27 mouse cellular contexts compared by ENCODE assay signal in the genomic region with DNA sequence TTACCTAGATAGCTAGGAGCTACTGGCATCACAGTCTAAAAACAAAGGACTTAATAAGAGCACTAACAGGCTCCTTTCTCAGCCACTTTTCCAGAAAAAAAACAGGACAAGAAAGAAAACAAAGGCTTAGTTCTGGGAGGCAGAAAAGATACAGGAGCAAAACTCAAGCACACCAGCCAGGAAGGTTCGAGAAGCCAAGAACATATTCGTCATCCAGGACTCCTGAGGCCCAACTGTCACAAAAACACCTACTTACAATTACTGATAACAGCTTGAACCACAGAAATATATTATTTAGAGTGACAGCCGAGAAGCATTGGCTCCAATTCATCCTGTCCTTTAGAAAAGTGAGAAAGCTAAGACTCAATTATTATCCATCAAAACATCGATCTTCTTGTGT.
"Had no signal": no experiment of that assay in that cellular context is flagged by ENCODE, and none has a peak within 500 bp of the region (broad histone marks: within the 10 kb centered on the region; RNA-seq: fewer than 3 reads in every experiment).

No protein-coding gene starts in this region.

- H3K27ac ChIP-seq: gastrocnemius, adult 2 months; heart, adult 2 months; heart, embryonic 13.5 days; heart, embryonic 15.5 days; hindbrain, embryonic 13.5 days; hindbrain, embryonic 15.5 days; hindbrain, postnatal 0 days; kidney, embryonic 15.5 days; kidney, postnatal 0 days; limb, embryonic 13.5 days; limb, embryonic 15.5 days; liver, embryonic 12.5 days; liver, embryonic 14.5 days had no signal

- H3K27me3 ChIP-seq: heart, embryonic 13.5 days; heart, embryonic 15.5 days; hindbrain, embryonic 13.5 days; hindbrain, embryonic 15.5 days; kidney, embryonic 15.5 days; limb, embryonic 13.5 days; limb, embryonic 15.5 days; liver, embryonic 12.5 days had no signal

- H3K9me3 ChIP-seq: heart, embryonic 13.5 days; heart, embryonic 15.5 days; hindbrain, embryonic 13.5 days; hindbrain, embryonic 15.5 days; kidney, embryonic 15.5 days; limb, embryonic 13.5 days; limb, embryonic 15.5 days; liver, embryonic 12.5 days had no signal

- ATAC-seq: hindbrain, postnatal 0 days; intestine, embryonic 16.5 days; liver, embryonic 12.5 days had no signal

- H3K4me1 ChIP-seq: heart, embryonic 13.5 days; heart, embryonic 15.5 days; hindbrain, embryonic 13.5 days; hindbrain, embryonic 15.5 days; kidney, embryonic 15.5 days; limb, embryonic 13.5 days; limb, embryonic 15.5 days; liver, embryonic 12.5 days had no signal

- H3K36me3 ChIP-seq: heart, embryonic 13.5 days; heart, embryonic 15.5 days; hindbrain, embryonic 13.5 days; hindbrain, embryonic 15.5 days; kidney, embryonic 15.5 days; limb, embryonic 13.5 days; limb, embryonic 15.5 days; liver, embryonic 12.5 days had no signal

- DNase-seq: gastrocnemius, adult 2 months; gastrocnemius, postnatal 10 days; gastrocnemius, postnatal 25 days; heart, adult 11 months; heart, adult 2 months; heart, postnatal 14 days; heart, postnatal 36 days; kidney, adult 11 months; kidney, adult 2 months; kidney, adult 9 months; kidney, postnatal 14 days; kidney, postnatal 36 days; left cerebral cortex, postnatal 4 days; lung, adult 18-20 months had no signal

- H3K9ac ChIP-seq: heart, embryonic 13.5 days; heart, embryonic 15.5 days; hindbrain, embryonic 13.5 days; hindbrain, embryonic 15.5 days; kidney, embryonic 15.5 days; limb, embryonic 13.5 days; limb, embryonic 15.5 days; liver, embryonic 12.5 days; liver, embryonic 14.5 days had no signal

- H3K4me2 ChIP-seq: heart, embryonic 11.5 days; heart, embryonic 13.5 days; heart, embryonic 15.5 days; hindbrain, embryonic 13.5 days; hindbrain, embryonic 15.5 days; kidney, embryonic 15.5 days; limb, embryonic 13.5 days; limb, embryonic 15.5 days; liver, embryonic 12.5 days had no signal

- H3K4me3 ChIP-seq: gastrocnemius, adult 2 months; heart, adult 2 months; heart, embryonic 13.5 days; heart, embryonic 15.5 days; hindbrain, embryonic 13.5 days; hindbrain, embryonic 15.5 days; kidney, embryonic 15.5 days; limb, embryonic 13.5 days; limb, embryonic 15.5 days; liver, embryonic 12.5 days had no signal
